Mouse (Mus musculus) thymus, adult 2 months (tissue): ENCODE results near the gene Trmo.

Experiments used
- CTCF ChIP-seq: fragments of 200-500 bp; IDR thresholded peaks from 2 replicates; pipeline ENCODE4 v1.5.1; 2012; ENCODE audit warnings: mild to moderate bottlenecking, control low read depth, low read length, moderate library complexity, borderline replicate concordance; ENCODE audit not compliant: control insufficient read depth, poor library complexity, insufficient read depth; ENCODE audit errors: extremely low read depth
- POLR2A ChIP-seq: fragments of 200-500 bp; IDR thresholded peaks from 2 replicates; pipeline ENCODE4 v1.6.1; 2012; ENCODE audit warnings: mild to moderate bottlenecking, low read length, control low read depth, moderate library complexity; ENCODE audit not compliant: control insufficient read depth, poor library complexity, insufficient read depth; ENCODE audit errors: extremely low read depth

DNA sequence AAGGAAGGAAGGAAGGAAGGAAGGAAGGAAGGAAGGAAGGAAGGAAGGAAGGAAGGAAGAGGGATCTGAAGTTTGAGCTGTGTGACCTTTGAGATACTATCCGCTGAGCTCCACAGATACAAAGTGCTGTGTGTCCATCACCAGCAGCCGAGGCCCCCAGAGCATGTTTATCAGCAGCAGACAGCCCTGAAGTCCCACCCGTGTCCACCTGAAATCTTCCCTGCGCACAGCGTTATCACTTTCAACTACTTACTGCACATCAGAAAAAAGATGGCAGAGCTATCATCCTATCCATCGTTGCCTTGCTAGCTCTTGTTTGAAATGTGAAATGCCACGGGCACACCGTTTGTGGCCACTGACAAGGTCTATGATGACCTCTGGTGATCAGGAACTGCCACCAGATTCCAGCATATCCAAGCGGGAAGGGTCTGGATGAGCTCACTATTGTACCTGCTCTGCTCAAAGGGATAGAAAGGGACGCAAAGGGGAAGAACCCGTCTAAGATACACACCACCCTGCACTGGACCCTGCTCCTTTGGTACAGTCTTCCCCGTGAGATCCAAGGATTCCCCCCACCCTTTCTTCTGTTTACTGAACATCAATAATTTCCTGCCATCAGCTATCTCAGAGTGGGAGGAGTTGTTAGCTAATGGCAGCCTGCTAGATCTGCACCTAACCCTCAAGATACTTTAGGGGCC is 43.3 kb upstream of the Trmo start:
- TF ChIP-seq CTCF (no peak), POLR2A (no peak)
